Mouse (Mus musculus): Measurements from ENCODE around the gene She.

DNA sequence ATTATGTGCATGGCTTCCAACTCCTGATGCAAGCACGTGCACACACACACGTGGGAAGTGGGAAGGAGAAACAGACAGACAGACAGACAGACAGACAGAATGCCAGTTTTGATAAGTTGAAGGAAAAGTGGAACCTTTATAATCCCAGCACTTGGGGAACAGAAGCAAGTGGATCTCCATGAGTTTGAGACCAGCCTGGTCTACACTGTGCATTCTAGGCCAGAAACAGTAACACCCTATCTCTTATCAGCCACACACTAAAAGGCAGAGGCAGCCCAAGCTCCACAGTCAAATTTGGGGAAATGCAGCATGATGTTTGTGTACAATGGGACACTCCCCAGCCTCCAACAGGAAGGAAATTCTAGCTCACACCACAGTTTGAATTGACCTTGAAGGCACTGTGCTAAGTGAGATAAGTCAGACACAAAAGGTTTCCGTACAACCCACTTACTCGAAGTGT lies 52.4 kb downstream of the She start:
- TF ChIP-seq GATA1 (IDR thresholded peaks at IDR 0.05; ENCODE audit: borderline replicate concordance, low read length) (no peak), CTCF (IDR thresholded peaks at IDR 0.05; ENCODE audit: low read depth, low read length) (no peak), TAL1 (conservative IDR thresholded peaks at IDR 0.05; ENCODE audit: low read depth, low read length) (no peak)

Measured in G1E (cell line).